Mouse (Mus musculus) mature B cell (primary cell): ENCODE data around the gene Dscaml1.

Source experiments
- in situ Hi-C: fragments of 300-500 bp; cut with MboI; formaldehyde crosslinking; loops from 2 replicates; pipeline ENCODE4 v1.14.3; 2019

The Dscaml1 gene

GRCm38 (mm10) chr9:45507482-45507881, 81.1 kb downstream of the Dscaml1 start:
- in situ Hi-C loops: no loop called here

GRCm38 (mm10) chr9:45510806-45511546, 84.5 kb downstream of the Dscaml1 start:
- in situ Hi-C loops: no loop called here

- in situ Hi-C loops: no loop called here
These were observed 91.7 kb downstream of the Dscaml1 start for GRCm38 (mm10) chr9:45517993-45518705.

- in situ Hi-C loops: no loop called here
These were observed 93.4 kb downstream of the Dscaml1 start for GRCm38 (mm10) chr9:45519841-45520240.

- in situ Hi-C loops: no loop called here
These were observed 96.4 kb downstream of the Dscaml1 start for GRCm38 (mm10) chr9:45522866-45523265.

- in situ Hi-C loops: no loop called here
These were observed 98.1 kb downstream of the Dscaml1 start for GRCm38 (mm10) chr9:45524505-45524904.

- in situ Hi-C loops: no loop called here
These were observed 106.8 kb downstream of the Dscaml1 start for GRCm38 (mm10) chr9:45533253-45533652.

GRCm38 (mm10) chr9:45534472-45534988, 108.1 kb downstream of the Dscaml1 start:
- in situ Hi-C loops: no loop called here

- in situ Hi-C loops: no loop called here
These were observed 111.2 kb downstream of the Dscaml1 start for GRCm38 (mm10) chr9:45537649-45538048.

- in situ Hi-C loops: no loop called here
These were observed 113.0 kb downstream of the Dscaml1 start for GRCm38 (mm10) chr9:45539265-45540044.

GRCm38 (mm10) chr9:45546024-45546638, 119.7 kb downstream of the Dscaml1 start:
- in situ Hi-C loops: no loop called here

GRCm38 (mm10) chr9:45546902-45547578, 120.6 kb downstream of the Dscaml1 start:
- in situ Hi-C loops: no loop called here

- in situ Hi-C loops: no loop called here
These were observed 123.4 kb downstream of the Dscaml1 start for GRCm38 (mm10) chr9:45549796-45550195.

GRCm38 (mm10) chr9:45550210-45550609, 123.8 kb downstream of the Dscaml1 start:
- in situ Hi-C loops: no loop called here

GRCm38 (mm10) chr9:45550662-45551061, 124.2 kb downstream of the Dscaml1 start:
- in situ Hi-C loops: no loop called here

- in situ Hi-C loops: no loop called here
These were observed 128.8 kb downstream of the Dscaml1 start for GRCm38 (mm10) chr9:45555036-45555826.

GRCm38 (mm10) chr9:45556882-45557281, 130.5 kb downstream of the Dscaml1 start:
- in situ Hi-C loops: no loop called here

- in situ Hi-C loops: no loop called here
These were observed 134.6 kb downstream of the Dscaml1 start for GRCm38 (mm10) chr9:45560987-45561386.

GRCm38 (mm10) chr9:45566843-45567578, 140.6 kb downstream of the Dscaml1 start:
- in situ Hi-C loops: no loop called here

- in situ Hi-C loops: no loop called here
These were observed 143.3 kb downstream of the Dscaml1 start for GRCm38 (mm10) chr9:45569680-45570079.
